Mouse (Mus musculus): ENCODE measurements around the gene Orc2. TPM values are rescaled to one million over a fixed set of nuclear protein-coding genes. Genes with fewer than 3 reads are reported as not detected.

Orc2 gene
- total RNA-seq (2014; rRNA removed) (24.1 and 68.5 TPM in 2 replicates), polyA plus RNA-seq (2015; fragmentation: Nextera tagmentation; extraction: Ambion mirVana) (17.0 and 21.6 TPM in 2 replicates)

DNA sequence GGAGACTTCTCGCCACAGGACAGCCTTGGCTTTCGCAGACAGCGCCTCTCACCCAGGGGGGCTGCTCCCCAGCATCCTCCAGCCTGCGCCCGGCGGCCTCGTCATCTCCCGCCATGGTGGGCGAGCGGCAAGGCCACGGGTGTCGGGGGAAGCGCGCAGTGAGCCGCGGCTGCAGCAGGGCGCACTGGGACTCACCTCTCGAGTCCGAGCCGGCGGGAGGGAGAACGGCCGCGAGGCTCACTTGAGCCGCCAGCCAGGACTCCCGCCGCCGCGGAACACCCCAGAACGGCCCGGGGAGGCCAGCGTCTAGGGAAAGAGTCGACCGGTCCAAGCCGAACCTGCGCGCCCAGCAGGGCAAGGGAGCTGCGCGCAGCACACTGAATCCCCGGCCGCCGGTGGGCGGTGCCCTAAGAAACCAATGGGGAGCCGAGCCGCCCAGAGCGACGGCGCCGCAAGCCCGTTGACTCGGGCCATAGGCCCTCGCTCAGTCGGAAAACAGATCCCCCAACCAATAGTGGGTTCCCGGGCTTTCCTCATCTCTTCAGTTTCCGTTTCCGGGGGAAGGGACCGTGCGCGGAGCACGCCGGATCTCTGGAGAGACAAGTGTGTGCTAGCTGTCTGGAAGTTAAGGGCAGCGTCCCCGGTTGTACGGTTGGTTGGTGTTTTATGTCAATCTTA is at the start of gene Orc2:
Gene Orc2, minus strand, starts transcription at position 533 of the 678 bp plus-strand sequence.
- peak within 1 kb of the TSS; percentile 88 for H3K4me2 ChIP-seq (ENCODE audit: low read depth)
- H3K9ac ChIP-seq = peak within 1 kb of the TSS; percentile 81
- peaks cover 9% of the 10 kb centered on the region for H3K36me3 ChIP-seq (ENCODE audit: insufficient read depth)
- no peaks in the 10 kb centered on the region for H3K27me3 ChIP-seq (ENCODE audit: insufficient read depth, low read length)
- ATAC-seq (peak; percentile 100), DNase-seq (peak; percentile 95)
- H3K4me1 ChIP-seq (ENCODE audit: insufficient read depth) = peaks cover 15% of the 10 kb centered on the region
- under 1% methylated on average over 64 of the region's 64 CpGs for WGBS
- TF ChIP-seq CTCF (IDR thresholded peaks at IDR 0.05; ENCODE audit: low read depth) = no peak
- peak within 1 kb of the TSS; percentile 99 for H3K4me3 ChIP-seq (ENCODE audit: low read depth, low read length)
- peak within 1 kb of the TSS; percentile 91 for H3K27ac ChIP-seq (ENCODE audit: low read depth, low read length)
- H3K9me3 ChIP-seq (ENCODE audit: low read length) = peaks cover 8% of the 10 kb centered on the region; the same call in 1 of the 2 replicates

DNA sequence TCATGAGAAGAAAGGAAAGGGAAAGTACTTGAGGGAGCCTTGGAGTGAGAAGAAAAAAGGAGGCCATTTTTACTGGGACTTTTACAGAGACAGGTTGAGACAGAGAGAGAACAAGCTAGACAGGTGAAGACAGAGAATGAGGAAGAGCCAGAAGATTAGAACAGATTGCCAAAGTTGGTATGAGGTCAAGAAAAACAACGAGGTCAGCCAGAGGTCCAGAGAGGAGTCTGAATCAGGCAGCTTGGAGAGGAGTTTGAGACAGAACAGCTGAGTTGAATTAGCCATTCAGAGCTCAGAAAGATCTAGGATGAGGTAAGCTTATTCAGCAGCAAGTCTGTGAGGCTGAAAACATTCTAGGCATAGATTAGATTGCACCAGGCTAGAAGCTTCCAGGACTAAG is 36.5 kb upstream of the Orc2 start:
- Histone ChIP-seq H3K4me2 (ENCODE audit: low read depth) (no peak overlapping the region), H3K9me3 (ENCODE audit: low read length) (no peaks in the 10 kb centered on the region), H3K36me3 (ENCODE audit: insufficient read depth) (peaks cover 61% of the 10 kb centered on the region), H3K27ac (ENCODE audit: low read depth, low read length) (no peak overlapping the region), H3K4me1 (ENCODE audit: insufficient read depth) (no peaks in the 10 kb centered on the region), H3K9ac (no peak overlapping the region), H3K4me3 (ENCODE audit: low read depth, low read length) (no peak overlapping the region), H3K27me3 (ENCODE audit: insufficient read depth, low read length) (no peaks in the 10 kb centered on the region)
- ATAC-seq (no peak), DNase-seq (no peak)
- WGBS = 84% methylated on average over 1 of the region's 1 CpGs
- no peak for TF ChIP-seq CTCF (IDR thresholded peaks at IDR 0.05; ENCODE audit: low read depth)

DNA sequence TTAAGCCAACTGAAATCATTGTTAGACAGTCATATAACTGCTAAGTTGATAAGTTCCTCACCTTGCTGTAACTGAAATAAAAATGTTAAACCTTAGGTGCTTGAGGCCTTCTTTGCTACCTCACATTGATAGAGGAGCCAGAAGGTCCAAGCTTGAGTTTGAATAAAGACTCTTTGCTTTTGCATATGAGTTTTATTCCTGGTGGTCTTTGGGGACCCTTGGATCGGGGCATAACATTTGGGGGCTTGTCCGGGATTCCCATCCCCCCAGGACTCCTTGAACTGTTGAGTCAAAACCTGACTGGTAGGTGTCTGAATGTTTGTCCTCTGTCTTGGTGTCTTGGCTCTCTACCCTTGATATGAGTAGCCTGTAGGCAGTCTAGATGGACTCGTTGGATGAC is 2.3 kb upstream of the Orc2 start:
- TF ChIP-seq CTCF (IDR thresholded peaks at IDR 0.05; ENCODE audit: low read depth) = no peak
- H3K27me3 ChIP-seq (ENCODE audit: insufficient read depth, low read length) = no peaks in the 10 kb centered on the region
- H3K36me3 ChIP-seq (ENCODE audit: insufficient read depth) = no peaks in the 10 kb centered on the region
- H3K4me3 ChIP-seq (ENCODE audit: low read depth, low read length) = no peak overlapping the region
- H3K4me1 ChIP-seq (ENCODE audit: insufficient read depth) = peaks cover 15% of the 10 kb centered on the region
- H3K9ac ChIP-seq = no peak overlapping the region
- WGBS = 96% methylated on average over 3 of the region's 3 CpGs
- ATAC-seq (no peak), DNase-seq (no peak)
- H3K9me3 ChIP-seq (ENCODE audit: low read length) = peaks cover 8% of the 10 kb centered on the region; the same call in 1 of the 2 replicates
- H3K27ac ChIP-seq (ENCODE audit: low read depth, low read length) = no peak overlapping the region
- H3K4me2 ChIP-seq (ENCODE audit: low read depth) = no peak overlapping the region

DNA sequence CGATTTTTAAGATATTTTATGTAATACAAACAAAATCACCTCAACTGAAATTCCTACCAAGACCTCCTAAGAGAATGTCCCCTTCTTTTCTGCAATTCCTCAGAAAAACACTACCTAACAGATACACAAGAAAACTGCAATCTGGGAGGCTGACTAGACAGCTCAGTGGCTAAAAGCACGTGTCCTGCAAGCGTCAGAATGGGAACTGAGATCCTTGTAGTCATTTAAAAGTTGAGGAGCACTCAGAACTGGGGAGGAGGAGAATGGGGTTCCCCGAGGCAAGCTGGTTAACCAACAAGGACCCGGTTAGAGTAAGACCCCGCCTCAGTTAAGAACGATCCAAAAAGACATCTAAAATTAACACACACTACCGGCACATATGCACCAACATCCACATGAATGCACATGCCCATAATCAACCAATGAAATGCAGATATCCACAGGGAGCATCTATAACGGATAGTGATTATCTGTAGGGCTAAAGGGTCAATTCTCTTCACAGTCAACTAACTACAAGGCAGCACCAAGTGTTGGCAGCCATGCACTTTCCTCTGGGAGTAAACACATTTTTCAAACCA is 1.0 kb downstream of the Orc2 start:
- peak overlapping the region; percentile 91; the same call in 1 of the 2 replicates for H3K27ac ChIP-seq (ENCODE audit: low read depth, low read length)

DNA sequence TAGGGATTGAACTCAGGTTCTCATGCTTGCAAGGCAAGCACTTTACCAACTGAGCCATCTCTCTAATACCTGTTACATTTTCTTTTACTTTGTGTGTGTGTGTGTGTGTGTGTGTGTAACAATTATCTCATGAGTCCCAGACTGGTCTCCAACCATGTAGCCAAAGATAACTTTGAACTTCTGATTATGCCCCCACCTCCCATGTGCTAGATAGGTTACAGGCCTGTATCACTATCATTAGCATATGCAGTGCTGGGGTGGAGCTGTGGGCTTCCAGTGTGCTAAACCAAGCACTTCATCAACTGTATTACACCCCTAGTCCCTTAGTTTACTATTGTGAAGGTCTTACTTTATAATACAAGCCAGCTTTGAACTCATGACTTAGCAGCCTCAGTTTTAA is 1.8 kb downstream of the Orc2 start:
- ATAC-seq (no peak), DNase-seq (no peak)
- H3K4me1 ChIP-seq (ENCODE audit: insufficient read depth) = peaks cover 15% of the 10 kb centered on the region
- H3K9ac ChIP-seq = no peak overlapping the region
- H3K36me3 ChIP-seq (ENCODE audit: insufficient read depth) = peaks cover 16% of the 10 kb centered on the region
- H3K9me3 ChIP-seq (ENCODE audit: low read length) = peaks cover 4% of the 10 kb centered on the region; the same call in 1 of the 2 replicates
- no peaks in the 10 kb centered on the region for H3K27me3 ChIP-seq (ENCODE audit: insufficient read depth, low read length)
- H3K4me3 ChIP-seq (ENCODE audit: low read depth, low read length) = no peak overlapping the region
- TF ChIP-seq CTCF (IDR thresholded peaks at IDR 0.05; ENCODE audit: low read depth) = no peak
- no peak overlapping the region for H3K27ac ChIP-seq (ENCODE audit: low read depth, low read length)
- no peak overlapping the region for H3K4me2 ChIP-seq (ENCODE audit: low read depth)

More for the DNA sequence above, 1.0 kb downstream of the Orc2 start:
- peak overlapping the region; percentile 99 for H3K4me3 ChIP-seq (ENCODE audit: low read depth, low read length)
- H3K27me3 ChIP-seq (ENCODE audit: insufficient read depth, low read length) = no peaks in the 10 kb centered on the region
- no peak for ATAC-seq
- no peak for TF ChIP-seq CTCF (IDR thresholded peaks at IDR 0.05; ENCODE audit: low read depth)
- peak overlapping the region; percentile 88 for H3K4me2 ChIP-seq (ENCODE audit: low read depth)
- no peak for DNase-seq
- peaks cover 8% of the 10 kb centered on the region; the same call in 1 of the 2 replicates for H3K9me3 ChIP-seq (ENCODE audit: low read length)
- peak overlapping the region; percentile 81 for H3K9ac ChIP-seq
- peaks cover 15% of the 10 kb centered on the region for H3K4me1 ChIP-seq (ENCODE audit: insufficient read depth)
- H3K36me3 ChIP-seq (ENCODE audit: insufficient read depth) = peaks cover 13% of the 10 kb centered on the region
- WGBS = 24% methylated on average over 9 of the region's 9 CpGs

DNA sequence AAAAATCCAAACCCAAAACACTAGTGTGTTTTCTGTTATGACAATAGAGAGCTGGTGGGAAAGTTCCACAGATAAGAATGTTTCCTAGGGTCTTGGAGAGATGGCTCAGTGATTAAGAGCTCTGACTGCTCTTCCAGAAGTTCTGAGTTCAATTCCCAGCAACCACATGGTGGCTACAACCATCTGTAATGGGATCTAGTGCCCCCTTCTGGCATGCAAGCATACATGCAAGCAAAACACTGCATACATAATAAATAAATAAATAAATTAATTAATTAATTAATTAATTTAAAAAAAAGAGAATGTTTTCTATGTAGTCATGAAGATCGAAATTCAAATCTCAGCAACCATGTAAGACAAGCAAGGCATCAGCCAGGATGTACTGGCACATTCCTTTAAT is 6.2 kb downstream of the Orc2 start:
- Histone ChIP-seq H3K4me2 (ENCODE audit: low read depth) (no peak overlapping the region), H3K9ac (no peak overlapping the region), H3K27me3 (ENCODE audit: insufficient read depth, low read length) (no peaks in the 10 kb centered on the region), H3K36me3 (ENCODE audit: insufficient read depth) (peaks cover 45% of the 10 kb centered on the region), H3K9me3 (ENCODE audit: low read length) (no peaks in the 10 kb centered on the region), H3K27ac (ENCODE audit: low read depth, low read length) (no peak overlapping the region), H3K4me1 (ENCODE audit: insufficient read depth) (peaks cover 6% of the 10 kb centered on the region), H3K4me3 (ENCODE audit: low read depth, low read length) (no peak overlapping the region)
- no peak for DNase-seq
- 98% methylated on average over 1 of the region's 1 CpGs for WGBS
- peak; percentile 20; the same call in 1 of the 2 replicates for TF ChIP-seq CTCF (IDR thresholded peaks at IDR 0.05; ENCODE audit: low read depth)
- ATAC-seq = no peak

DNA sequence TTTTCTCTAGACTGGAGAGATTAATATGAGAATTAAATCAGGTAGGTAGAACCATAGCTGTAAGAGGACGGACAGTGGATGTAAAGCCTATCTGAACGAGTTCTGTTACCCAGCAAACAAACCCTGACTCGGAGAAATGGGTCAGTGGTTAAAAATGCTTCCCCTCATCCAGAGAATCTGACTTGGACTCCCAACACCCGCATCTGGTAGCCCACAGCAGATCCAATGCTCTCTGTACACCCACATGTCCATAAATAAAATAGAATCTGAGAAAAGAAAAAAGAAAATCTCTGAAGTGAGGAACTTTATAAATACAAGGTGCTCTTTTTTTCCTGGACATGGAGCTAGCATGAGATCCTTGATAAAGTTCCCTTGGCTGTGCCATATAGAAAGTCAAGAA is 7.2 kb downstream of the Orc2 start:
- Histone ChIP-seq H3K9me3 (ENCODE audit: low read length) (no peaks in the 10 kb centered on the region), H3K4me2 (ENCODE audit: low read depth) (no peak overlapping the region), H3K4me3 (ENCODE audit: low read depth, low read length) (no peak overlapping the region), H3K9ac (no peak overlapping the region), H3K27me3 (ENCODE audit: insufficient read depth, low read length) (no peaks in the 10 kb centered on the region), H3K4me1 (ENCODE audit: insufficient read depth) (no peaks in the 10 kb centered on the region), H3K36me3 (ENCODE audit: insufficient read depth) (peaks cover 51% of the 10 kb centered on the region), H3K27ac (ENCODE audit: low read depth, low read length) (no peak overlapping the region)
- ATAC-seq (no peak), DNase-seq (no peak)
- TF ChIP-seq CTCF (IDR thresholded peaks at IDR 0.05; ENCODE audit: low read depth) = no peak
- 95% methylated on average over 4 of the region's 4 CpGs for WGBS
